Mouse (Mus musculus): ENCODE data around the gene Krt42.
"Not testable (repeated sequence)": the region's sequence is repeated elsewhere in the genome, so short reads cannot be mapped to it uniquely, and the experiment has no call there.

Gene Krt42

GRCm38 (mm10) chr11:100269821-100270332 is at the start of gene Krt42:
Gene Krt42 (minus strand): TSS chr11:100269871.
- DNase-seq (ENCODE audit: low read depth, low spot score) = no peak

GRCm38 (mm10) chr11:100318529-100319451 is 49.1 kb upstream of the Krt42 start:
- DNase-seq (ENCODE audit: low read depth, low spot score) = no peak

- no peak for DNase-seq (ENCODE audit: low read depth, low spot score)
These were observed 48.2 kb upstream of the Krt42 start for GRCm38 (mm10) chr11:100317826-100318380.

- DNase-seq (ENCODE audit: low read depth, low spot score) = no peak
These were observed 45.8 kb upstream of the Krt42 start for GRCm38 (mm10) chr11:100315439-100315838.

- no peak for DNase-seq (ENCODE audit: low read depth, low spot score)
These were observed 43.8 kb upstream of the Krt42 start for GRCm38 (mm10) chr11:100313424-100313823.

- no peak for DNase-seq (ENCODE audit: low read depth, low spot score)
These were observed 42.5 kb upstream of the Krt42 start for GRCm38 (mm10) chr11:100312096-100312679.

GRCm38 (mm10) chr11:100311656-100312055 is 42.0 kb upstream of the Krt42 start:
- DNase-seq (ENCODE audit: low read depth, low spot score) = no peak

- DNase-seq (ENCODE audit: low read depth, low spot score) = not testable (repeated sequence)
These were observed 39.0 kb upstream of the Krt42 start for GRCm38 (mm10) chr11:100308672-100309071.

- no peak for DNase-seq (ENCODE audit: low read depth, low spot score)
These were observed 38.2 kb upstream of the Krt42 start for GRCm38 (mm10) chr11:100307900-100308299.

- DNase-seq (ENCODE audit: low read depth, low spot score) = no peak
These were observed 31.6 kb upstream of the Krt42 start for GRCm38 (mm10) chr11:100301292-100301691.

GRCm38 (mm10) chr11:100300293-100300692 is 30.6 kb upstream of the Krt42 start:
- peak; percentile 64 for DNase-seq (ENCODE audit: low read depth, low spot score)

- peak; percentile 76 for DNase-seq (ENCODE audit: low read depth, low spot score)
These were observed 28.8 kb upstream of the Krt42 start for GRCm38 (mm10) chr11:100298274-100299036.

- peak; percentile 30 for DNase-seq (ENCODE audit: low read depth, low spot score)
These were observed 28.1 kb upstream of the Krt42 start for GRCm38 (mm10) chr11:100297801-100298200.

- peak; percentile 88 for DNase-seq (ENCODE audit: low read depth, low spot score)
These were observed 25.6 kb upstream of the Krt42 start for GRCm38 (mm10) chr11:100295308-100295707.

- DNase-seq (ENCODE audit: low read depth, low spot score) = no peak
These were observed 23.2 kb upstream of the Krt42 start for GRCm38 (mm10) chr11:100292884-100293283.

- DNase-seq (ENCODE audit: low read depth, low spot score) = no peak
These were observed 20.6 kb upstream of the Krt42 start for GRCm38 (mm10) chr11:100290235-100290634.

GRCm38 (mm10) chr11:100288942-100289341 is 19.3 kb upstream of the Krt42 start:
- DNase-seq (ENCODE audit: low read depth, low spot score) = no peak

GRCm38 (mm10) chr11:100287024-100287423 is 17.4 kb upstream of the Krt42 start:
- peak; percentile 18 for DNase-seq (ENCODE audit: low read depth, low spot score)

GRCm38 (mm10) chr11:100284988-100285387 is 15.3 kb upstream of the Krt42 start:
- DNase-seq (ENCODE audit: low read depth, low spot score) = no peak

GRCm38 (mm10) chr11:100282549-100282948 is 12.9 kb upstream of the Krt42 start:
- peak; percentile 72 for DNase-seq (ENCODE audit: low read depth, low spot score)
